Mouse (Mus musculus): Measurements from ENCODE around the gene Erfe. TPM values are rescaled to one million over a fixed set of nuclear protein-coding genes. Genes with fewer than 3 reads are reported as not detected.

Gene Erfe
- polyA plus RNA-seq, 1 experiment from 2014 or later = 2.1 TPM

GRCm38 (mm10) chr1:91413030-91413506, 46.8 kb downstream of the Erfe start:
- 0 out of 2 replicates have a peak, but pooled peaks cover 3% of the 10 kb centered on the region for H3K36me3 ChIP-seq (ENCODE audit: control insufficient read depth, insufficient read depth, low read length)
- peak overlapping the region; percentile 97 for H3K4me2 ChIP-seq (replicated peaks; ENCODE audit: low read depth, low read length)
- H3K27ac ChIP-seq (ENCODE audit: low read length) = peak overlapping the region; percentile 91
- peak; percentile 95 for ATAC-seq (ENCODE audit: insufficient number of reproducible peaks, insufficient read depth, low FRiP score, low read depth)
- H3K4me1 ChIP-seq (ENCODE audit: control insufficient read depth, insufficient read depth, low read length) = peaks cover 27% of the 10 kb centered on the region
- no peaks in the 10 kb centered on the region for H3K9me3 ChIP-seq (ENCODE audit: control insufficient read depth, low read depth, low read length)
- peak overlapping the region; percentile 74 for H3K9ac ChIP-seq (replicated peaks; ENCODE audit: low read depth, low read length)
- H3K4me3 ChIP-seq (ENCODE audit: low read depth, low read length) = peak overlapping the region; percentile 77
- H3K27me3 ChIP-seq (ENCODE audit: control insufficient read depth, insufficient read depth, low read length) = no peaks in the 10 kb centered on the region
- WGBS = under 1% methylated on average over 34 of the region's 34 CpGs

GRCm38 (mm10) chr1:91413536-91413897, 47.3 kb downstream of the Erfe start:
- Histone ChIP-seq H3K9me3 (ENCODE audit: control insufficient read depth, low read depth, low read length) (no peaks in the 10 kb centered on the region), H3K27me3 (ENCODE audit: control insufficient read depth, insufficient read depth, low read length) (no peaks in the 10 kb centered on the region), H3K4me3 (ENCODE audit: low read depth, low read length) (peak overlapping the region; percentile 77), H3K4me1 (ENCODE audit: control insufficient read depth, insufficient read depth, low read length) (peaks cover 27% of the 10 kb centered on the region), H3K4me2 (replicated peaks; ENCODE audit: low read depth, low read length) (peak overlapping the region; percentile 97), H3K9ac (replicated peaks; ENCODE audit: low read depth, low read length) (peak overlapping the region; percentile 40), H3K36me3 (ENCODE audit: control insufficient read depth, insufficient read depth, low read length) (0 out of 2 replicates have a peak, but pooled peaks cover 3% of the 10 kb centered on the region), H3K27ac (ENCODE audit: low read length) (peak overlapping the region; percentile 91)
- ATAC-seq (ENCODE audit: insufficient number of reproducible peaks, insufficient read depth, low FRiP score, low read depth) = 0 out of 2 replicates have a peak, but pooled peaks have one; percentile 10
- WGBS = under 1% methylated on average over 14 of the region's 14 CpGs

- peak within 1 kb of the TSS; percentile 97 for H3K4me2 ChIP-seq (replicated peaks; ENCODE audit: low read depth, low read length)
- H3K9me3 ChIP-seq (ENCODE audit: control insufficient read depth, low read depth, low read length) = no peaks in the 10 kb centered on the region
- H3K27ac ChIP-seq (ENCODE audit: low read length) = peak within 1 kb of the TSS; percentile 91
- peak within 1 kb of the TSS; percentile 77 for H3K4me3 ChIP-seq (ENCODE audit: low read depth, low read length)
- H3K27me3 ChIP-seq (ENCODE audit: control insufficient read depth, insufficient read depth, low read length) = no peaks in the 10 kb centered on the region
- peaks cover 27% of the 10 kb centered on the region for H3K4me1 ChIP-seq (ENCODE audit: control insufficient read depth, insufficient read depth, low read length)
- 1% methylated on average over 37 of the region's 39 CpGs for WGBS
- ATAC-seq (ENCODE audit: insufficient number of reproducible peaks, insufficient read depth, low FRiP score, low read depth) = peak; percentile 33; the same call in 1 of the 2 replicates
- peak within 1 kb of the TSS; percentile 74 for H3K9ac ChIP-seq (replicated peaks; ENCODE audit: low read depth, low read length)
- 0 out of 2 replicates have a peak, but pooled peaks cover 3% of the 10 kb centered on the region for H3K36me3 ChIP-seq (ENCODE audit: control insufficient read depth, insufficient read depth, low read length)
Observed at GRCm38 (mm10) chr1:91413898-91414594, 47.8 kb downstream of the Erfe start, which contains the start of gene Hes6. Gene Hes6 (minus strand): TSS chr1:91414038.

GRCm38 (mm10) chr1:91414903-91415302, 48.7 kb downstream of the Erfe start:
- no peaks in the 10 kb centered on the region for H3K9me3 ChIP-seq (ENCODE audit: control insufficient read depth, low read depth, low read length)
- H3K4me3 ChIP-seq (ENCODE audit: low read depth, low read length) = no peak overlapping the region
- H3K4me2 ChIP-seq (replicated peaks; ENCODE audit: low read depth, low read length) = peak overlapping the region; percentile 97
- peak overlapping the region; percentile 91 for H3K27ac ChIP-seq (ENCODE audit: low read length)
- no peak overlapping the region for H3K9ac ChIP-seq (replicated peaks; ENCODE audit: low read depth, low read length)
- ATAC-seq (ENCODE audit: insufficient number of reproducible peaks, insufficient read depth, low FRiP score, low read depth) = no peak
- no peaks in the 10 kb centered on the region for H3K27me3 ChIP-seq (ENCODE audit: control insufficient read depth, insufficient read depth, low read length)
- 0 out of 2 replicates have a peak, but pooled peaks cover 3% of the 10 kb centered on the region for H3K36me3 ChIP-seq (ENCODE audit: control insufficient read depth, insufficient read depth, low read length)
- peaks cover 27% of the 10 kb centered on the region for H3K4me1 ChIP-seq (ENCODE audit: control insufficient read depth, insufficient read depth, low read length)
- WGBS = 63% methylated on average over 4 of the region's 4 CpGs

GRCm38 (mm10) chr1:91415311-91415710, 49.1 kb downstream of the Erfe start:
- H3K9me3 ChIP-seq (ENCODE audit: control insufficient read depth, low read depth, low read length) = no peaks in the 10 kb centered on the region
- H3K4me1 ChIP-seq (ENCODE audit: control insufficient read depth, insufficient read depth, low read length) = peaks cover 27% of the 10 kb centered on the region
- WGBS = 86% methylated on average over 5 of the region's 5 CpGs
- H3K4me3 ChIP-seq (ENCODE audit: low read depth, low read length) = no peak overlapping the region
- ATAC-seq (ENCODE audit: insufficient number of reproducible peaks, insufficient read depth, low FRiP score, low read depth) = no peak
- no peak overlapping the region for H3K9ac ChIP-seq (replicated peaks; ENCODE audit: low read depth, low read length)
- H3K4me2 ChIP-seq (replicated peaks; ENCODE audit: low read depth, low read length) = no peak overlapping the region
- 0 out of 2 replicates have a peak, but pooled peaks cover 3% of the 10 kb centered on the region for H3K36me3 ChIP-seq (ENCODE audit: control insufficient read depth, insufficient read depth, low read length)
- no peaks in the 10 kb centered on the region for H3K27me3 ChIP-seq (ENCODE audit: control insufficient read depth, insufficient read depth, low read length)
- peak overlapping the region; percentile 91 for H3K27ac ChIP-seq (ENCODE audit: low read length)

- H3K36me3 ChIP-seq (ENCODE audit: control insufficient read depth, insufficient read depth, low read length) = 0 out of 2 replicates have a peak, but pooled peaks cover 5% of the 10 kb centered on the region
- no peak overlapping the region for H3K27ac ChIP-seq (ENCODE audit: low read length)
- no peak overlapping the region for H3K4me2 ChIP-seq (replicated peaks; ENCODE audit: low read depth, low read length)
- no peak overlapping the region for H3K4me3 ChIP-seq (ENCODE audit: low read depth, low read length)
- no peaks in the 10 kb centered on the region for H3K9me3 ChIP-seq (ENCODE audit: control insufficient read depth, low read depth, low read length)
- no peaks in the 10 kb centered on the region for H3K27me3 ChIP-seq (ENCODE audit: control insufficient read depth, insufficient read depth, low read length)
- WGBS = 59% methylated on average over 1 of the region's 1 CpGs
- no peak for ATAC-seq (ENCODE audit: insufficient number of reproducible peaks, insufficient read depth, low FRiP score, low read depth)
- peaks cover 18% of the 10 kb centered on the region for H3K4me1 ChIP-seq (ENCODE audit: control insufficient read depth, insufficient read depth, low read length)
- no peak overlapping the region for H3K9ac ChIP-seq (replicated peaks; ENCODE audit: low read depth, low read length)
Observed at GRCm38 (mm10) chr1:91417991-91418390, 51.8 kb downstream of the Erfe start.

GRCm38 (mm10) chr1:91419862-91420600, 53.8 kb downstream of the Erfe start:
- WGBS = 65% methylated on average over 10 of the region's 10 CpGs
- Histone ChIP-seq H3K9ac (replicated peaks; ENCODE audit: low read depth, low read length) (no peak overlapping the region), H3K36me3 (ENCODE audit: control insufficient read depth, insufficient read depth, low read length) (peaks cover 5% of the 10 kb centered on the region; the same call in 1 of the 2 replicates), H3K4me1 (ENCODE audit: control insufficient read depth, insufficient read depth, low read length) (peaks cover 5% of the 10 kb centered on the region; the same call in 1 of the 2 replicates), H3K4me3 (ENCODE audit: low read depth, low read length) (no peak overlapping the region), H3K27me3 (ENCODE audit: control insufficient read depth, insufficient read depth, low read length) (no peaks in the 10 kb centered on the region), H3K9me3 (ENCODE audit: control insufficient read depth, low read depth, low read length) (no peaks in the 10 kb centered on the region), H3K4me2 (replicated peaks; ENCODE audit: low read depth, low read length) (no peak overlapping the region), H3K27ac (ENCODE audit: low read length) (no peak overlapping the region)
- ATAC-seq (ENCODE audit: insufficient number of reproducible peaks, insufficient read depth, low FRiP score, low read depth) = no peak

- H3K4me2 ChIP-seq (replicated peaks; ENCODE audit: low read depth, low read length) = no peak overlapping the region
Observed at GRCm38 (mm10) chr1:91420601-91421065, 54.4 kb downstream of the Erfe start.

More at GRCm38 (mm10) chr1:91420601-91421065, 54.4 kb downstream of the Erfe start:
- 88% methylated on average over 8 of the region's 8 CpGs for WGBS
- ATAC-seq (ENCODE audit: insufficient number of reproducible peaks, insufficient read depth, low FRiP score, low read depth) = no peak
- Histone ChIP-seq H3K27me3 (ENCODE audit: control insufficient read depth, insufficient read depth, low read length) (no peaks in the 10 kb centered on the region), H3K9ac (replicated peaks; ENCODE audit: low read depth, low read length) (no peak overlapping the region), H3K4me3 (ENCODE audit: low read depth, low read length) (no peak overlapping the region), H3K9me3 (ENCODE audit: control insufficient read depth, low read depth, low read length) (no peaks in the 10 kb centered on the region), H3K4me1 (ENCODE audit: control insufficient read depth, insufficient read depth, low read length) (no peaks in the 10 kb centered on the region), H3K27ac (ENCODE audit: low read length) (no peak overlapping the region), H3K36me3 (ENCODE audit: control insufficient read depth, insufficient read depth, low read length) (peaks cover 5% of the 10 kb centered on the region; the same call in 1 of the 2 replicates)

Measured in stomach, embryonic 14.5 days (tissue).